Mouse (Mus musculus) gastrocnemius, adult 8-10 months (tissue): ENCODE measurements around the gene Dnali1. TPM values are rescaled to one million over a fixed set of nuclear protein-coding genes. Genes with fewer than 3 reads are reported as not detected.
A peak's percentile ranks its signal among the peaks of the same experiment; 100 is the strongest.

Experiments
- DNase-seq, 2 experiments: peaks; one replicate each; pipeline ENCODE4 v3.0.0; 2022; ENCODE audit warnings: low spot score in 2 of 2
- total RNA-seq, 4 experiments: library from RNA; stranded (reverse); gene quantifications; 2 replicates each; pipeline ENCODE4 v1.2.4; 2022

Dnali1 gene
- total RNA-seq, result not detected

DNA sequence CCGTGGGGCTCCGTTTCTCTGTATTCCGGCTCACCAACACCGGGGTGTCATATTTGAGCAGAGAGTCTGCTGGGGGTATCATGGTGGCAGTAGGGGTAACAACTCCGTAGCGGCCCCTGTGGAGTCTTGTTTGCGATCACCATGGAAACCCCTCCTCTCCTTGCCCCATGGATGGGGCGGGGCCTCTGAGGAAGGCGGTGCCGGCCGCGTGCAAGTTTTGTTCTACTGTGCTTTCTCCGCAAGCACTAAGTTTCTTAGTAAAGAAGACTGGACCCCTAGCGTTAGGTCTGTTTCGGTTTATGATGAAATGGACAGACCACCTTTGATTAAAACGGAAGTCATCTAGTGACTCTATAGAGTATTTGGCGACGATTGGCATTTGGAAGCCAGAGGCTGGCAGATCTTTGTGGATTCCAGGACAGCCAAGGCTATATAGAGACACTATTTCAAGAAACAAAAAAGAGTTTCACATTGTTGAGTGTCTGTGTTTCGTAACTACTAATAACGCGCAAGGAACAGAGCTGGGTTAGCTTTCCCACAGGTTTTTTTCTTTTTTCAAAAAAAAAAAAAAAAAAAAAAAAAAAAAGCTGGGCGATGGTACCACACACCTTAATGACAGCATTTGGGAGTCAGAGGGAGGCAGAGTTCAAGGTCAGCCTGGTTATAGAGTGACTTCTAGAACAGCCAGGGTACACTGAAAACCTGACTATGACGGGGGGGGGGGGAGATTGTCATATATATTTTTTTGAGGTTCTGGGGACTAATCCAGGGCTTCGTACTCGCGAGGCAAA, at the start of gene Dnali1:
Dnali1 (minus strand) TSS at position 187 of the 791 bp plus-strand sequence.
- DNase-seq, result peak; percentile 13 to 30

DNA sequence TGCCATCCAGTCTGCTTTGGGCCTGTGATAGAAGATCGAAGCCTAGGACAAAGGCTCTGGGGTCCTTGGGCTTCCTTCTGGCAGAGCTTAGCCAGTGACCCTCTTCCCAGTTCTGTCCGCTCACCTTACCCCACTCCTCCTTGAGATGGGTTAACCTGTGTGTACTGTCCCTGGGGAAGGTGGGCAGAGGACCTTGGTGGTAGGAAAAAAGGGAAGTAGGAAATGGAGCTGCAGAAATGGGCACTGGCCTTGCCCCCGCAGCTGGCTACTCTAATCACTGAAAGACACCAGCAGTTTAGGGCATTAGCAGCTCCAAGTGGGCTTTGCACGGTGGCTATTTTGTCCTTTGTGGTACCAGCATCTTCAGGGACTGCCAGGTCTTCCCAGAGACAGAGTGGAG, 49.6 kb upstream of the Dnali1 start:
- DNase-seq, result no peak

DNA sequence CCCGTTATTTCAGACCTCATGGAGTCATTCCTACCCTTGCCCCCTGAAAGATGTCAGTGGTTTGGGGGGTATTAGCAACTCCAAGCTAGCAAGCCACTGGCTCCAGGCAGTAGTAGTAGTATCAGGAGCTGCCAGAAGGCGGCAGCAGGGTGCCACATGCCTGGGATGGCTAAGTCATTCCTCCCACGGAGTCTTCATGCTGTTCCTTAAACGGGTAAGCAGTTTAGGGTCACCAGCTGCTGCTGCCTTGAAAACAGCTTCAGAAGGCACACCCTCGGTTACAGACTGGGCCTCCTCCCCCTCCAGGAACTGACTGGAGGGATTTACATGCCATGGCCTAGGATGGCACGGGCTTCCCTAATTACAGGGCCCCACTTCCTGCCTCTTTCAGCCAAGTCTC, 49.1 kb upstream of the Dnali1 start:
- peak; percentile 76 to 77 for DNase-seq

DNA sequence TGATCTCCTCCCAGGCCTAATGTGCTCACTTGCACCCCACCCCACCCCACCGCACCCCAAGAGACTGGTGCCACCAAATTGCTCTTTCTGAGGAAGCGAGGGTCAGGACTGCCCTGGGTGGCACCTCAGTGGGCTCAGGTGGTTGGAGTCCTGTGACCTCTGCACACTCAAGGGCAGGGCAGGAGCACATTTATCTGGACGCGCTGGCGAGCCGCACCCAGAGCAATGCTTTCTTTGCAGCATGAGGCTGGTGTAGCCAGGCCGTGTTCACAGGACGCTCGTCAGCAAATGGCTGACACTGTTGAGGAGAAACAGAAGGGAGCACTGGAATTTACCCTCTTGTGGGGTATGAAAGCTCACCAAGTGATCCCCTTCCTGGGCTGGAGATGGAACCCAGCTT, 39.9 kb upstream of the Dnali1 start:
- DNase-seq, result no peak

DNA sequence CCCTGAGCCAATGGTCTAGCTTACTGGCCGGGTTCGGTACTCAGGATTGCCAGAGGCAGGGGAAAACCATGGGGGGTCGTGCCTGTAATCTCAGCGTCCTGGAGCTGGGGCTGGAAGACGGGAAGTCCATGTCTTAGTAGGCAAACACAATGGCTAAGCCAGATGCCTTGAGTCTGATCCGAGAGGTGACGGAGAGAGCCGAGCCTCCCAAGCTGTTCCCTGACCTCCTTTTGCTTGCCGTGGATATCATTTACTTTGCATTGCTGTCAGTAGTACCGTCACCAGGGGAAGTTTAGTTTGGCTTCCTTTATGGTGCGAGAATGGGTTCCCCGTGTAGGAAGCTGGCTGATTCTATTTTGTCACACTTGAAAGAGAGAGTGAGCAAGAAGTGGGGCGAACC, 35.8 kb upstream of the Dnali1 start:
- DNase-seq, result no peak

DNA sequence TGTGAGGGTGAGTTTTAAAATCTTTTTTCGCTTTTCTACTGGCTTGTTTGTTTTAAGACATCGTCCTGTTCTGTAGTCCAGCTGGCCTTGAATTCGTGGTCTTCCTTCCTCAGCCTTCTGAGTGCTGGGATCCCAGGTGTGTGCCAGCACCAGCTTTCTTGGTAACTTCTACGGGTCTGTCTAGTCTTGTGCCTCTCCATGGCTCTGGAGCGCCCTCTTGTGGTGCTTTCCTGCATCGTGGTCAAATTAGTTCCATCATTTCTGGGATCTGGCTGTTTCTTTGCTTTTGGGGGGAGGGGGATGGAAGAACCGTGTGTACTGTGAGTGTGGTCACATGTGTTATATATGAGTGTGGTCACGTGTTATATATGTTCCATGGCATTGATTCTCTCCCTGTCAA, 34.0 kb upstream of the Dnali1 start:
- peak; percentile 47 to 49 for DNase-seq

DNA sequence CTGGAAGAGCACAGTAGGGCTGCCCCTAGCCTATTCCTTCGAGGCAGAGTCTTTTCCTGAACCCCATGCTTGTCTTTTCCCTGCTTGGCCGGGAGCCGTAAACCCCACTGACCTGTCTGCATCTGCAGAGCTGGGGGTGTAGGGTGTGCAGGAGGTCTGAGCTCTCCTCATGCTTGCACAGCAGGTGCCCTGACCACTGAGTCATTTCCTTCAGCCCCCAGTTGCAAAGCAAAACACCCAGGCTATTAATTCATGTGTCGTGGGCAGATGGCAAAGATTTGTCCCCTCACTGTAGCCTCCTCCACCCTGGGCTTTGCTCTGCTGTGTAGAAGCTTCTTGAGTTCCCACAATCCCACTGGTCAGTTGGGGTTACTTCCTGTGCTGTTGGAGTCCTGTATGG, 31.9 kb upstream of the Dnali1 start:
- DNase-seq, result no peak

DNA sequence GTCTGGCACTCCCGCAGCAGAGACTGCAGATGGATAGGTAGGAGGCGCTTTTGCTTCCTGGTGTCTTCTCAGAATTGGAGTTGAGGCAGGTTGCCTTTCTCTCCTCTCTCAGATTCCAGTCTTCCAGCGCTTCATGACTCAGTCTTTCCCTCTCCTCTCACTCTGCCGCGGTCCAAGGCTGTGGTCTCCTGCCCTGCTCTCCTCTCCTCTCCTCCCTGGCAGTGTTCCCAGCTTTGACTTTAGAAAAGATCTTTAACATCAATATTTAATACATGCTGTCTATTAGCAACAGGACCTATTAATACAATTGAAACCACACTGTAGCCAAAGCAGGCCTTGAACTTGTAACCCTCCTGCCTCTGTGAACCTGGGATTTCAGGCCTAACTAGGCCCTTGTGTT, 30.6 kb upstream of the Dnali1 start:
- no peak for DNase-seq

DNA sequence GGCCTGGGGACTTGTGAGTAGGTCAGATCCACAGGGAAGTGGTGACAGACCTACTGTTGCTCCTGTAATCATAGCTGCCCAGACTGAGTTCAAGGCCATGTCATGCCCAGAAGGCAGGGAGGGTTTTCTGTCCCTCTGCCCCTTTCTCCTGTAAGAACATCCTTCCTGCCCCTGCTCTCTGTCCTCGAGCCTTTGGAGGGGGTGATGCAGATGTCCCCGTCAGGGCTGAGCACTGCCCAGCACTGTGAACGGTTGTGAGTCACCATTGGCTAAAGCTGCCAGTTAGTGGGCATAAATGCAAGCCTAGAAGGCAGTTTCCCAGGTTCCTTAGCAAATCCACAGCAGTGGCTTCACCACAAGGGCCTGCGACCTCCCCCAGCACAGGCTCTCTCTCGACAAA, 27.5 kb upstream of the Dnali1 start:
- DNase-seq, result no peak

DNA sequence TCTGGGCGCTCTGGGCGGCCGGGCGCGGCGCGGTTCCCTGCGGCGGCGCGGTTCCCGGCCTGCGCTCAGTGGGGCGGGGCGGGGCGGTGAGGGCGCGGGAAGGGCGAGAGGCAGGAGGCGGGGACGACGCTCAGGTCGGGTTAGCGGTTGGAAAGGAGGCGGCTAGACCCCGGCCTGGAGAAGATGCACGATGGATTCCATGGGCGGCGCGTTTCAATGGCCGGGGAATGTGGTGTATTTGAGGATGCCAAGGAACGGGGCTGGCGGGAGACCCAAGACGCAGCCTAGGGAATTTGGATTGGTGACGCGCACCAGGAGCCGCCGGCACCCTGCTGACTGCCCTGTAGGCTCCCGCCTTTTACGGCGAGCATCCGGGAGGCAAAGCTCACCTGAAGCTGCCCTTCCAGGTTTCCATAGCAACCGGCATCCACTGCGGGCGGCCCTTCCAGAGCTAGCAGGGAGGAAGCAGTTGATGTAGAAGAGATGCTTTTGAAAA, 19.9 kb upstream of the Dnali1 start:
- no peak for DNase-seq

DNA sequence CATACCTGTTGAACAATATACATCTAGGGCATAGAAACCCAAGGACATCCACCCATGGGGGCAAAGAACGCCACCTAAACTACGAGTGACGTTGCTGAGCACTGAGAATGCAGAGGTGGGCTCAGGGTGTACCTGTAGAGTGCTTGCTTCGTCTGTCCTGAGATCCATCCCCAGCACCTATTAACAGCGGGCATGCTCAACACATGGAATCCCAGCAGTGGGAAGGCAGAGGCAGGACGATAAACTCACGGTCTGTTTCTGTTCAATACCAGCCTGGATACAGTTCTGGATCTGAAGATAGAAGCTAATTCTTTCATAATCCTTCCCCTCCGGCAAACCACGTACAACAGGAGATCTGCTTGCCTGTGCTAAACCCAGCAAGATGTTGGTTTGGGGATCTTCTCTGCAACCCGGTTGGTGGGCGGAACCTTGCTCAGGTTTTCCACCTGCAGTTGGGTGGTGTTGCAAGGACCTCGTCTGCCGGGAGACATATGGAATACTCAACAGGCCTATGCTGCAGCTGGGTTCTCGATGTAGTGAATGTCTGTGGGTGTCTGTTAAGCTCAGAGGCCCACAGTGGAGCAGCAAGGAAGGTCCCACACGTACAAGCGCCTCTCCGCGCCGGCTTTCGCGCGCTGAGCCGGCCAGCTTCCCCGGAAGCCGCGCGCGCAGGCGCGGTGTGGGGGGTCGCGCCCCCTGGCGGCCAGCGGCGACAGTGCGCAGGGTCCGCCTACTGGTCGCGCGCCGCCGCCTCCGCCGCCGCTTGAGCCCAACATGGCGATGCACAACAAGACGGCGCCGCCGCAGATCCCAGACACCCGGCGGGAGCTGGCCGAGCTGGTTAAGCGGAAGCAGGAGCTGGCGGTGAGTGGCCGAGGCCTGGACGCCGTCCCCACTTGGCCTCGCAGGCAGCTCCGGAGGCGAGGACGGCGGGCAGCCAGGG, 19.2 kb upstream of the Dnali1 start, which contains the start of gene Meaf6:
Meaf6 (plus strand) TSS at position 732 of the 943 bp plus-strand sequence.
- peak; percentile 80 to 87 for DNase-seq

DNA sequence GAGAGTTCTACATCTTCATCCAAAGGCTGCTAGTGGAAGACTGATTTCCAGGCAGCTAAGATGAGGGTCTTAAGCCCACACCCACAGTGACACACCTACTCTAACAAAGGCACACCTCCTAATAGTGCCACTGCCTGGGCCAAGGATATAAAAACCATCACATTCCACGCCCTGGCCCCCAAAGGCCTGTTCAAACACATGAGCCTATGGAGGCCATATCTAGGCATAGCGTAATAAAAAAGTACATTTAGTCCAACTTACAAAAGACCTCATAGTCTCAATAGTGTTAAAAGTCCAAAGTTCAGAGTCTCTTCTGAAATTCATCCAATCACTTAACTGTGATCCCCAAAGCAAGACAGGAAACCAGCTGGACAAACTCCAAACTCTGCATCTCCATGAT, 13.2 kb upstream of the Dnali1 start:
- no peak for DNase-seq

DNA sequence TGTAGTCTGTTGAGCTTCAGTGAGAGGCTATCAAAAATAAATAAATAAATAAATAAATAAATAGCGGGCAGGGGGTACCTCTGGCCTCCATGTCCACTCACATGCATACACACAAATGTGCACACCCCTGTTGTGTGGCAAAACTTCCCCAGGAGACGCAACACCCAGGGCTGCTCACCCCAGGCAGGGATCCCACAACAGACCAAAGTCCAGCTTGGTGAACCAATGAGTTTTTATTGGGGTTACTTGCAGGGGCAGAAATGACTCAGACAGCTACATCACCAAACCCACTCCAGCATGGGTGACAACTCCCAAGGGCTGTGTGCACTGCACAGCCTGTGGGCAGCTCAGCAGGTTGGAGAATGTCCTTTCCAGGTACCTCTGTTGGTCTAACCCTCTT, 12.2 kb upstream of the Dnali1 start:
- DNase-seq, result no peak

DNA sequence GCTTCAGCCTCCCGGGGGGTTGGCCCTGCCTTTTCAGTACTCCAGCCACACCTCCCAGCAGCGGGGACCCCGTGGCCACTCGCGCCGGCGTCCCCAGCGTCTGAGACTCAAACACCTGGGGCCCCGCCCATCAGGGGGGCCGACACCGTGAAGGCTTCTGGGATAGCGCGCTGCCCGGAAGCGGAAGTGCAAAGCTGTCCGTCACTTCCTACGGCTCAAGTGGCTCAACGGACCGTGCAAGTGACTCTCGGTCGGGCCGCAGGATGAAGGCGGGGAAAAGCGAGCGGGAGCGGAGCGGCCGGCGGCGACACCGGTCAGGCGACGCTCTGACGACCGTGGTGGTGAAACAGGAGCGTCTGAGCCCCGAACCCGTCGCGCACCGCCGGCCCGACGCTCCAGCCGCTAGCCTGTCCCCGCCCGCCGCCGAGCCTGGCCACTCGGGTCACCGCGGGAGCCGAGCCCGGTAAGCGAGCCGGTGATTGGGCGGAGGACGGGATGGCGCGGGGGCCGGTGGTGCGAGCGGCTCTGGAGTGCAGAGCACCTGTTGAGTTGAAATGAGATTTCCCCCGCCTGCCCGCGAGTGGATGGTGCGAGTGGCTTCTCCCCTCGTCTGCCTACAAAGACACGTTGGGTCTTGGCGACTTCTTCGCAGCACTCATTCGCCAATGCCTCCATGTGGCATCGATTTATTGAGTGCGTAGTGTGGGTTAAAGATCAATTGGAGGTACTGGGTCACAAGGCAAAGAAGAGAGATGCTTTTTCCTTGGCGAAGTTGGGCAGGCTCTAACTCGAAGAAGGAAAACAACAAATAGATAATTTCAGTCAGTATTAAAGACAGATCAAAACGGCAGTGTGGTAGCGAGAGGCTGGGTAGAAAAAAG, 1.2 kb upstream of the Dnali1 start, which contains the start of gene Snip1:
Snip1 (plus strand) TSS at position 183 of the 881 bp plus-strand sequence.
- DNase-seq, result peak; percentile 88 to 90

DNA sequence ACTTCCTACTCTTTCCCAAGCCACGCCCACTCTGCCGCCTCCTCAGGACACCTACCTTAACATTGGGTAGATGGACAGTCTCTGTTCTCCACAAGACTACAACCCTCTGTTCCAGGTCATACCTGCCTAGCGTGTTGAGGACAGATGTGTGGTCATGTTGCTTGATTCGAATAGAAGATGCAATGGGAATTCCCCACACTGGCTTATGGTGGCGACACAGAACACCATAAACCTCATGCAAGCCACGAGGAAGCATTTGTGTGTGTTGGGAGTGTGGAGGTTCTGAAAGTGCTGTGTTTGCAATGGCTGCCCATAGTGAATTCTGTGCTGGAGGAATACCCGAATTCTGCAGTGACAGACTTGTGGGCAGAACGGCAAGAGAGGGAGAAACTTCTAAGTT, 1.7 kb downstream of the Dnali1 start:
- DNase-seq, result no peak

DNA sequence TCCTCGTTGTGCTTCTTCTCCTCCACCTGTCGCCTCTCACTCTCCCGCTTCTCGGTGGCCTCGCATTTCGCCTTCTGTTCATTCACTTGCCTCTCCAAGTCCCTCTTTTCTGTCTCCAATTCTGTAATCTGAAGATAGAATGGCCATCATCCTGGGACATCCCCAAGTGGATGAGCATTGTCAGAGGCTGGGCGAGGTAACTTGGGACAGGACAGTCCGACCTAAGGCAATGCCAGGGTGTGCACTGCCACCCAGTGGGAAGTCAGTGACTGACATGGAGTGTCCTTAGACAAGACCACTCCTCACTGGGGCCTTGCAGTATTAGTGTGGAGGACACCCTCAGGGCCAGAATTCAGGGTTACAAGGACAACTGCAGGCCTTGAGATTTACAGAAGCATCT, 6.5 kb downstream of the Dnali1 start:
- peak in 1 of 2 experiments; percentile 18 for DNase-seq

DNA sequence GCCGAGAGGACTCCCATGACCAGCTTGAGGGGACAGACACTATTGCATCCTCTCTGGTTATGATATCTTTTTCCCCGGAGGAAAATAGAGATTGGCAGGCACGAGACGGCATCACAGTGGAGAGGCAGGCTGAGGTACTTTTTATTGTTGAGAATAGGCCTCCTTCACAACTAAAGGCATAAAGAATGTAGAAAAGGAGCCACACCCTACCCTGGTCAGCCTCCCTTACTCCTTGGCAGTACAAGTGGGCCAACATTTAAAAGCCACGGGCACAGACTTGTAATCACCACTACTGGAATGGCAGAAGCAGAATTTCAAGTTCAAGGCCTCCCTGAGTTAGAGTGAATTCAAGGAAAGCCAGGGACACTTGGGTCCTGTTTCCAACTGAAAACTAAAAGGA, 7.5 kb downstream of the Dnali1 start:
- no peak for DNase-seq

DNA sequence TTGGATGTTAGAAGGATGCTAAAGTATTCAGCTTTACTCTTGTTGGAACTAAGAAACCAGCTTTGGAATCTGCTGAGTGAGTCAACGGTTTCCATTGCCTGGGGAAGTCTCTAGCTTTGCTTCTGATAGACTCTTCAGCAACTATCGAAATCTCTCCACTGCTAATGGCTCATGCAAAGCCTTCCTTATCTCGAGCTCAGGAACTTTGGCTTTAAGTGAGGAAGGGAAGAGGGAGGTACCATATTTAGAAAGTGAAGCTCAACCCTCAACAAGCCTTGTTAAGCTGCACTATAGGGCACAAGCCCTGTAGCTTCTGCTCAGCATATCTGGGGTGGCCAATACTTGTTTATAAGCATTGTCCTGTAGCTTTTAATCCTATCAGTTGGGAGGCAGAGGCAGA, 8.2 kb downstream of the Dnali1 start:
- no peak for DNase-seq

DNA sequence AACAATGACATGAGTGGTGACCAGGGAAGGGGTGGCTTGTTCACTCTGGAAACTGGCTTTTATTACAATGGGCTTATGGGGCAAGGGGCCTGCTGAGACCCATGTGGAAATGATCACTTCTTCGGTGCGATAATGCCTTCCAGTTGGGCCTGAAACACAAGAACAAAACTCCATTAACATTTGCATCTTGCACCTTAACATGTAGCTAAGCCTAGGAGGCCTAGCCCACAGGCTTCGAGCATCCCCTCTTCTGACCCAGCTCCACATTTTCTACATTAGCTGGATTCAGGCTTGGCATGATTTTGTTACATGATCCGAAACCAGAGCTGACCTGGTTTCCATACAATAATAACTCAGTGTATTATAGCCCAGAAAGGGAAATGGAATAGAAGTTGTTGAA, 9.0 kb downstream of the Dnali1 start:
- no peak for DNase-seq

DNA sequence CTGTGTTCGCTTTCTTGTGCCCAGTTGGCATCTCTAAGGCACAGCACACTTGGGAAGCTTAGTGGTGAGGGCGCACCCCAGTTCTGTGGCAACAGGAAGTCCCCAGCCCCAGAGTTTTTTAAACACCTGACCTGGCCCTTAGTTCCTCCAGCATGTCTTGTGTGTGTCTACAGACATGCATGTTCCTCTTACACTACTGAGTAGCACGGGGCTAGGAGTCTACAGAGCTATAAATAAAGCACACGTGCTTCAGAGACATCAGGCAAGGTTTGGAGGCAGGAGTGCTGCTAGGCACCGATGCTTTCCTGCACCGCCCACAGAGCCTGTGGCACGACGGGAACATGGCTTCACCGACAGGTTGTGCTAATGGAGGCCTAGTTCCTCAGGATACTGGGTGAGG, 10.1 kb downstream of the Dnali1 start:
- no peak for DNase-seq

DNA sequence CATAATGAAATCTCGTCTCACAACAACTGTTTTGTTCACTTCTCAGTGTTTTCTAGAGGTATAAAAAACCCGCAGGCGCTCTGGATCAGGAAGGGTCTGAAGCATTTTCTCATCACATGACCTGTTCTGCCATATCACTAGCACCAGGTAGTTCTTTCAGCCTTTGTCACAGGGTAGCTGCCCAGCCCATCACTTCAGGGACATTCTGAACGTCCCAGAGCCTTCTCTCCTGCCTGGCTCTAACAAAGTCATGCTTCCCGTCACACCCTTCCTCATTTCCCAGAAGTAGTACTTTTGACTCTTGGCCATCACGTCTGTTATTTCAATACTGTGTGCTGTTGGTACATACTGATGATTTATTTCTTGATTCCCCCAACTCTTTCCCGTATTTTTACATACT, 21.0 kb downstream of the Dnali1 start:
- DNase-seq, result no peak
